8 mouse cellular contexts compared by ENCODE assay signal in the genomic region with DNA sequence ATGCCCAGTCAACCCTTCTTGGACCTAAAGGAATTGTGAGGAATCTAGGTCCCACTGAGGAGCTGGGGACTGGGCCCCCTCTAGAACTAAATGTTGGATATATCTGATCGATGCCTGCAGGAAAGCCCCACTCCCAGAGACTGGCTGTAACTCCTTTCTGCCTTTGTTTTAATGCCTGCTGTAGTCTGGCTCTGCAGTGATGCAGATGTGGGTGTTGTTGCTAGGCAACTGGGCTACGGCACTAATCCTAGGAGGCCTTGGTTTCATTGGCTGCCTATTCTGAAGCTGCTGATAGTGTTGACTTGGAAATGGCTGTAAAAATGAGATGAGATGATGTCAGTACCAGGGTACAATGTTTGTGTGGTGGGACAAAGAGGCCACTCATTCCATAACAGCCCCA.
A peak's percentile ranks its signal among the peaks of the same experiment; 100 is the strongest.
DNase-seq lines count a peak whose midpoint lies in the region; ATAC-seq lines count a peak whose summit lies in the region.

No protein-coding gene starts in this region.

- peaks cover 12% of the 10 kb centered on the region for H3K4me1 ChIP-seq in embryonic facial prominence, embryonic 12.5 days
- H3K4me1 ChIP-seq in midbrain, embryonic 10.5 days: peaks cover 33% of the 10 kb centered on the region
- H3K4me1 ChIP-seq in intestine, embryonic 15.5 days (replicated peaks): no peaks in the 10 kb centered on the region

- intact Hi-C loops in gastrocnemius, postnatal 36 days (cut with DNase I): no loop called here

- peak; percentile 88 for DNase-seq in MN1 (ENCODE audit: low spot score)
- DNase-seq in midbrain, embryonic 10.5 days (ENCODE audit: low spot score): peak; percentile 75
- DNase-seq in telencephalon, adult 2 months (ENCODE audit: low read depth, low spot score): peak; percentile 94
- no peak for DNase-seq in heart, adult 9 months (ENCODE audit: low spot score in 2 of 2)
- no peak for DNase-seq in gastrocnemius, postnatal 36 days

- no peak overlapping the region for H3K27ac ChIP-seq in embryonic facial prominence, embryonic 12.5 days
- H3K27ac ChIP-seq in midbrain, embryonic 10.5 days (replicated peaks): peak overlapping the region; percentile 89
- no peak overlapping the region for H3K27ac ChIP-seq in intestine, embryonic 15.5 days

- H3K9me3 ChIP-seq in embryonic facial prominence, embryonic 12.5 days: no peaks in the 10 kb centered on the region
- no peaks in the 10 kb centered on the region for H3K9me3 ChIP-seq in midbrain, embryonic 10.5 days (replicated peaks)
- H3K9me3 ChIP-seq in intestine, embryonic 15.5 days: no peaks in the 10 kb centered on the region

- H3K9ac ChIP-seq in embryonic facial prominence, embryonic 12.5 days: no peak overlapping the region
- H3K9ac ChIP-seq in intestine, embryonic 15.5 days: no peak overlapping the region

- H3K36me3 ChIP-seq in embryonic facial prominence, embryonic 12.5 days: no peaks in the 10 kb centered on the region
- H3K36me3 ChIP-seq in midbrain, embryonic 10.5 days: no peaks in the 10 kb centered on the region
- H3K36me3 ChIP-seq in intestine, embryonic 15.5 days: no peaks in the 10 kb centered on the region

- H3K4me2 ChIP-seq in embryonic facial prominence, embryonic 12.5 days (replicated peaks): no peak overlapping the region
- no peak overlapping the region for H3K4me2 ChIP-seq in intestine, embryonic 15.5 days (replicated peaks)

- H3K4me3 ChIP-seq in embryonic facial prominence, embryonic 12.5 days: no peak overlapping the region
- 0 out of 2 replicates have a peak overlapping the region, but pooled peaks have one; percentile 16 for H3K4me3 ChIP-seq in midbrain, embryonic 10.5 days
- no peak overlapping the region for H3K4me3 ChIP-seq in intestine, embryonic 15.5 days (replicated peaks)

- H3K27me3 ChIP-seq in embryonic facial prominence, embryonic 12.5 days: no peaks in the 10 kb centered on the region
- no peaks in the 10 kb centered on the region for H3K27me3 ChIP-seq in midbrain, embryonic 10.5 days (ENCODE audit: low read depth, poor library complexity, severe bottlenecking)
- no peaks in the 10 kb centered on the region for H3K27me3 ChIP-seq in intestine, embryonic 15.5 days (replicated peaks)

- peak; percentile 71; the same call in 1 of the 2 replicates for ATAC-seq in embryonic facial prominence, embryonic 12.5 days (ENCODE audit: insufficient number of reproducible peaks, insufficient read depth, low FRiP score, low TSS enrichment)
- peak; percentile 96 for ATAC-seq in inflammation-experienced regulatory T-cells, adult 6 months
- no peak for ATAC-seq in intestine, embryonic 15.5 days

- WGBS in embryonic facial prominence, embryonic 12.5 days: 17% methylated on average over 2 of the region's 2 CpGs
- 13% methylated on average over 2 of the region's 2 CpGs for WGBS in midbrain, embryonic 10.5 days
- 24% methylated on average over 2 of the region's 2 CpGs for WGBS in intestine, embryonic 15.5 days

Comparison
In these comparisons a context has a peak if more than half of its experiments do, and no peak if none do; other contexts are left out.
1. DNase-seq: peak in MN1 (single experiment), midbrain, embryonic 10.5 days (single experiment) and telencephalon, adult 2 months (single experiment); none in heart, adult 9 months (0 of 2) and gastrocnemius, postnatal 36 days (0 of 2).